Mouse (Mus musculus) kidney, postnatal 0 days (tissue): ENCODE measurements around the gene Ptpro. TPM values are rescaled to one million over a fixed set of nuclear protein-coding genes. Genes with fewer than 3 reads are reported as not detected.

Experiments
- ATAC-seq: fragments of 200-750 bp; cut with Nextera tagmentation; replicated peaks from 2 replicates; pipeline ENCODE4 v1.8.0; 2017; ENCODE audit warnings: low read depth, moderate number of reproducible peaks, moderate TSS enrichment, moderate library complexity; ENCODE audit not compliant: low FRiP score
- DNase-seq: peaks from one replicate; pipeline ENCODE4 v3.0.0-alpha.2; 2016; ENCODE audit warnings: low spot score
- H3K27ac ChIP-seq: fragments of 300-500 bp; sonication (generic); 2 replicates; pipeline ENCODE4 v1.5.1; 2014; ENCODE audit warnings: mild to moderate bottlenecking
- H3K27me3 ChIP-seq: fragments of 300-500 bp; sonication (generic); 2 replicates; pipeline ENCODE4 v1.6.1; 2014; ENCODE audit warnings: low read length, mixed read lengths; ENCODE audit not compliant: insufficient read depth
- H3K36me3 ChIP-seq: fragments of 300-500 bp; sonication (generic); 2 replicates; pipeline ENCODE4 v1.6.1; 2014; ENCODE audit warnings: low read length, mixed read lengths; ENCODE audit not compliant: insufficient read depth
- H3K4me1 ChIP-seq: fragments of 300-500 bp; sonication (generic); replicated peaks from 2 replicates; pipeline ENCODE4 v1.6.1; 2014; ENCODE audit warnings: antibody characterized with exemption, low read length, mixed read lengths; ENCODE audit not compliant: insufficient read depth
- H3K4me2 ChIP-seq: fragments of 300-500 bp; sonication (generic); 2 replicates; pipeline ENCODE4 v1.6.1; 2014; ENCODE audit warnings: mild to moderate bottlenecking, low read length, moderate library complexity, mixed read lengths
- H3K4me3 ChIP-seq: fragments of 300-500 bp; sonication (generic); replicated peaks from 2 replicates; pipeline ENCODE4 v1.5.1; 2014; ENCODE audit warnings: low read depth, low read length
- H3K9ac ChIP-seq: fragments of 300-500 bp; sonication (generic); 2 replicates; pipeline ENCODE4 v1.6.1; 2014; ENCODE audit warnings: low read depth, low read length
- H3K9me3 ChIP-seq: fragments of 300-500 bp; sonication (generic); replicated peaks from 2 replicates; pipeline ENCODE4 v1.6.1; 2016; ENCODE audit warnings: low read length, inconsistent platforms, mixed read lengths
- CTCF ChIP-seq: IDR thresholded peaks from 2 replicates; pipeline ENCODE4 v1.5.1; 2016; ENCODE audit warnings: antibody characterized with exemption, low read depth, mild to moderate bottlenecking, moderate library complexity
- WGBS: fragments of 180-500 bp; shearing (Covaris S2); extraction: QIAGEN DNeasy Blood & Tissue Kit; methylation state at CpG from one replicate; pipeline ENCODE4 v1.1.7; 2014; 5-methylcytosine and 5-hydroxymethylcytosine counted together
- polyA plus RNA-seq: library from polyadenylated mRNA; unstranded; fragments of >200 nt; fragmentation: Nextera tagmentation; extraction: Ambion mirVana; gene quantifications from 2 replicates; pipeline ENCODE4 v1.2.1, GENCODE M21; 2015

Ptpro gene
- polyA plus RNA-seq, 1 experiment from 2014 or later, result 18.4 TPM

GRCm38 (mm10) chr6:137268019-137268418 lies 15.9 kb downstream of the Ptpro start:
- H3K9ac ChIP-seq, result no peak overlapping the region
- no peak for ATAC-seq
- no peaks in the 10 kb centered on the region for H3K9me3 ChIP-seq
- WGBS, result 76% methylated on average over 8 of the region's 8 CpGs
- H3K27me3 ChIP-seq, result no peaks in the 10 kb centered on the region
- H3K36me3 ChIP-seq, result no peaks in the 10 kb centered on the region
- no peak for DNase-seq
- H3K4me3 ChIP-seq, result no peak overlapping the region
- H3K4me1 ChIP-seq, result no peaks in the 10 kb centered on the region
- H3K4me2 ChIP-seq, result no peak overlapping the region
- no peak for TF ChIP-seq CTCF
- no peak overlapping the region for H3K27ac ChIP-seq

- H3K9ac ChIP-seq, result no peak overlapping the region
- no peaks in the 10 kb centered on the region for H3K36me3 ChIP-seq
- TF ChIP-seq CTCF, result no peak
- 88% methylated on average over 10 of the region's 10 CpGs for WGBS
- DNase-seq (no peak), ATAC-seq (no peak)
- H3K4me3 ChIP-seq, result no peak overlapping the region
- H3K27ac ChIP-seq, result no peak overlapping the region
- H3K9me3 ChIP-seq, result no peaks in the 10 kb centered on the region
- no peak overlapping the region for H3K4me2 ChIP-seq
- no peaks in the 10 kb centered on the region for H3K27me3 ChIP-seq
- H3K4me1 ChIP-seq, result no peaks in the 10 kb centered on the region
Observed at GRCm38 (mm10) chr6:137268592-137268991, 16.5 kb downstream of the Ptpro start.

GRCm38 (mm10) chr6:137272513-137272912 lies 20.4 kb downstream of the Ptpro start:
- no peaks in the 10 kb centered on the region for H3K9me3 ChIP-seq
- ATAC-seq (no peak), DNase-seq (no peak)
- no peaks in the 10 kb centered on the region for H3K36me3 ChIP-seq
- no peak overlapping the region for H3K4me2 ChIP-seq
- WGBS, result 92% methylated on average over 8 of the region's 8 CpGs
- no peaks in the 10 kb centered on the region for H3K27me3 ChIP-seq
- TF ChIP-seq CTCF, result no peak
- no peak overlapping the region for H3K9ac ChIP-seq
- no peak overlapping the region for H3K27ac ChIP-seq
- no peaks in the 10 kb centered on the region for H3K4me1 ChIP-seq
- no peak overlapping the region for H3K4me3 ChIP-seq

- ATAC-seq (peak; percentile 46; the same call in 1 of the 2 replicates), DNase-seq (peak; percentile 25)
- H3K4me2 ChIP-seq, result no peak overlapping the region
- no peaks in the 10 kb centered on the region for H3K4me1 ChIP-seq
- no peaks in the 10 kb centered on the region for H3K36me3 ChIP-seq
- H3K27me3 ChIP-seq, result no peaks in the 10 kb centered on the region
- H3K9me3 ChIP-seq, result no peaks in the 10 kb centered on the region
- WGBS, result 35% methylated on average over 12 of the region's 12 CpGs
- H3K27ac ChIP-seq, result no peak overlapping the region
- no peak for TF ChIP-seq CTCF
- H3K9ac ChIP-seq, result no peak overlapping the region
- no peak overlapping the region for H3K4me3 ChIP-seq
Observed at GRCm38 (mm10) chr6:137277587-137277994, 25.5 kb downstream of the Ptpro start.

- Histone ChIP-seq H3K9ac (no peak overlapping the region), H3K27ac (no peak overlapping the region), H3K27me3 (no peaks in the 10 kb centered on the region), H3K36me3 (no peaks in the 10 kb centered on the region), H3K4me2 (no peak overlapping the region), H3K4me3 (no peak overlapping the region), H3K4me1 (no peaks in the 10 kb centered on the region), H3K9me3 (no peaks in the 10 kb centered on the region)
- 52% methylated on average over 7 of the region's 7 CpGs for WGBS
- DNase-seq, result no peak
- TF ChIP-seq CTCF, result no peak
- ATAC-seq, result no peak
Observed at GRCm38 (mm10) chr6:137279576-137279975, 27.5 kb downstream of the Ptpro start.

GRCm38 (mm10) chr6:137281541-137282049 lies 29.5 kb downstream of the Ptpro start:
- TF ChIP-seq CTCF, result no peak
- no peak overlapping the region for H3K4me2 ChIP-seq
- H3K27me3 ChIP-seq, result no peaks in the 10 kb centered on the region
- H3K27ac ChIP-seq, result no peak overlapping the region
- ATAC-seq (no peak), DNase-seq (no peak)
- no peaks in the 10 kb centered on the region for H3K36me3 ChIP-seq
- H3K9ac ChIP-seq, result no peak overlapping the region
- no peaks in the 10 kb centered on the region for H3K4me1 ChIP-seq
- no peak overlapping the region for H3K4me3 ChIP-seq
- WGBS, result 72% methylated on average over 6 of the region's 6 CpGs
- H3K9me3 ChIP-seq, result no peaks in the 10 kb centered on the region

- Histone ChIP-seq H3K4me2 (no peak overlapping the region), H3K9me3 (no peaks in the 10 kb centered on the region), H3K27me3 (no peaks in the 10 kb centered on the region), H3K27ac (no peak overlapping the region), H3K4me1 (no peaks in the 10 kb centered on the region), H3K9ac (no peak overlapping the region), H3K4me3 (no peak overlapping the region), H3K36me3 (no peaks in the 10 kb centered on the region)
- DNase-seq (no peak), ATAC-seq (no peak)
- 66% methylated on average over 7 of the region's 7 CpGs for WGBS
- no peak for TF ChIP-seq CTCF
Observed at GRCm38 (mm10) chr6:137282050-137282449, 29.9 kb downstream of the Ptpro start.
